Mouse (Mus musculus) splenic B cell, adult 2 months (primary cell): Measurements from ENCODE around the gene Gprc6a.
A peak's percentile ranks its signal among the peaks of the same experiment; 100 is the strongest.

Experiments used
- DNase-seq: peaks from one replicate; pipeline ENCODE4 v3.0.0-alpha.2; 2011; ENCODE audit warnings: low read depth, low spot score
- H3K27me3 ChIP-seq: 2 replicates; pipeline ENCODE4 v1.6.1; 2012; ENCODE audit warnings: mild to moderate bottlenecking, low read length, moderate library complexity, mixed read lengths; ENCODE audit not compliant: control insufficient read depth, poor library complexity, insufficient read depth, severe bottlenecking
- H3K36me3 ChIP-seq: 2 replicates; pipeline ENCODE4 v1.6.1; 2012; ENCODE audit warnings: mild to moderate bottlenecking, low read length, moderate library complexity, mixed read lengths; ENCODE audit not compliant: control insufficient read depth, poor library complexity, insufficient read depth, severe bottlenecking

Gprc6a gene

GRCm38 (mm10) chr10:51631411-51632136, at the start of gene Gprc6a:
Gene Gprc6a (minus strand): TSS chr10:51631461.
- Histone ChIP-seq H3K36me3 (no peaks in the 10 kb centered on the region), H3K27me3 (no peaks in the 10 kb centered on the region)
- no peak for DNase-seq

GRCm38 (mm10) chr10:51678251-51678639, 47.0 kb upstream of the Gprc6a start:
- H3K27me3 ChIP-seq: no peaks in the 10 kb centered on the region
- no peaks in the 10 kb centered on the region for H3K36me3 ChIP-seq
- no peak for DNase-seq

DNA sequence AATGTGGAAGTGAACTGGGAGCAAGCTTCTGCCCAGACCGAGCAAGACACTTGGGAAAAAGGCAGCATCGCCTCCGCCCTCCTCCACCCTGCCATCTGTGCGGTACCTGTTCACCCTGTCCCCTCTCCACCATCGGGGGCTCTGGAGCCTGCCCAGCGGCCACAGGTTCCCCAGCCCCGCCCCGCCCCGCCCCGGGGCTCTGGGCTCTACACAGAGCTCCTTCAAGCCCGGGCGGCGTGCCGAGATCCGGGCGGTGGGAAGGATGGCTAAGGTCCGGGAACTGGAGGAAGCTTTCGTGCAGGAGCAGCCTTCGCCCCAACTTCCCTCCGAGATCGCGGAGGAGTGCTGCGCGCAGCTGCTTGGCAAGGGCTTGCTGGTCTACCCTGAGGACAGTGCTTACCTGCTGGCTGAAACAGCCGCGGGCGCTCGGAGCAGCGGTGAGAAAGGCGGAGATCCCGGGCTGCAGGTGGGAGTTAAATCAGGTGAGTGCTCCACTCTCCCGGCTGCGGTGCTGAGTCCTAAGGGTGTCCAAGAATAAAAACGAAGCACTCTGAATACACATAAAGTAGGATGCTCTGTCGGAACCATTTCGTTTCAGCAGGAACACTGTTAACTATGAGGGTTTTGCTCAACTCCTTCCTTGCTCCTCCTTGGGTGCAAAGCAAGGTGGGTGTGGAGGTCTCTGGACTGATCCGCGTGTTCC, 46.4 kb upstream of the Gprc6a start, which contains the start of gene Rfx6:
TSS of gene Rfx6 (plus strand) at position 209 of the 703 bp plus-strand sequence.
- no peaks in the 10 kb centered on the region for H3K27me3 ChIP-seq
- no peaks in the 10 kb centered on the region for H3K36me3 ChIP-seq
- no peak for DNase-seq

- Histone ChIP-seq H3K36me3 (no peaks in the 10 kb centered on the region), H3K27me3 (no peaks in the 10 kb centered on the region)
- no peak for DNase-seq
These were observed 41.0 kb upstream of the Gprc6a start for GRCm38 (mm10) chr10:51672082-51672779.

GRCm38 (mm10) chr10:51671583-51671982, 40.3 kb upstream of the Gprc6a start:
- no peaks in the 10 kb centered on the region for H3K36me3 ChIP-seq
- DNase-seq: no peak
- no peaks in the 10 kb centered on the region for H3K27me3 ChIP-seq

DNA sequence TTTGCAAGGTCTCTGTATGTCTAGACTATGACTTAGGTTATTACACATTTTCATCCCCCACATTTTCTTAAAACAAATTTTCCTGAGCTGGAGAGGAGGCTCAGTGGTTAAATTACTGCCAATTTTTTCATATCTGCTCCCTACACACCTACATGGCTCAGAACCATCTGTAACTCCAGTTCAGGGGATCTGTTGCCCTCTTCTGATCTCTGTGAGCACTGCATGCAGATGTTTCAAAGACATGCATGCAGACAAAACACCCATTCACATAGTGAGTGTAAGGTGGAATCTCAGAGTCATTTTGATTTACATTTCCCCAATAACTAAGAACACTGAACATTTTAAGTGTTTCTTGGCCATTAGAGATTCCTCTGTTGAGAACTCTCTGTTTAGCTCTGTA, 38.1 kb upstream of the Gprc6a start:
- Histone ChIP-seq H3K27me3 (no peaks in the 10 kb centered on the region), H3K36me3 (no peaks in the 10 kb centered on the region)
- no peak for DNase-seq

DNA sequence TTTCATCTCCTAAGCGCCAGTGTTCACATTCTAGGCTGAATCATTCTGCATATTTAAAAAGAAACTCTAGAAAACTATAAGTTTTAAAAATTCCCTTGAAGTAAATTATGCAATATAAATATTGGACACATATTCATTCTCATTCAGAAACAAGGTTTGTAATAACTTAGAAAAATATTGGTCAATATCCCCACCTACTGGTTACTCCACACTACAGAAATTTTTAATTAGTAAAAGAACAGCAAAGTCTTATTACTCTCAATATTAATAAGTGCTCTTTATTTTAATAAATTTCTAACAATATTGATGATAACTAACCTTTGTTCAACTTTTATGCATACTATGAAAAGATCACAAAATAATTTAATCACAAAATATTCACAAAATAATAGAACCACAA, 26.1 kb upstream of the Gprc6a start:
- H3K36me3 ChIP-seq: no peaks in the 10 kb centered on the region
- peak; percentile 4 for DNase-seq
- no peaks in the 10 kb centered on the region for H3K27me3 ChIP-seq

DNA sequence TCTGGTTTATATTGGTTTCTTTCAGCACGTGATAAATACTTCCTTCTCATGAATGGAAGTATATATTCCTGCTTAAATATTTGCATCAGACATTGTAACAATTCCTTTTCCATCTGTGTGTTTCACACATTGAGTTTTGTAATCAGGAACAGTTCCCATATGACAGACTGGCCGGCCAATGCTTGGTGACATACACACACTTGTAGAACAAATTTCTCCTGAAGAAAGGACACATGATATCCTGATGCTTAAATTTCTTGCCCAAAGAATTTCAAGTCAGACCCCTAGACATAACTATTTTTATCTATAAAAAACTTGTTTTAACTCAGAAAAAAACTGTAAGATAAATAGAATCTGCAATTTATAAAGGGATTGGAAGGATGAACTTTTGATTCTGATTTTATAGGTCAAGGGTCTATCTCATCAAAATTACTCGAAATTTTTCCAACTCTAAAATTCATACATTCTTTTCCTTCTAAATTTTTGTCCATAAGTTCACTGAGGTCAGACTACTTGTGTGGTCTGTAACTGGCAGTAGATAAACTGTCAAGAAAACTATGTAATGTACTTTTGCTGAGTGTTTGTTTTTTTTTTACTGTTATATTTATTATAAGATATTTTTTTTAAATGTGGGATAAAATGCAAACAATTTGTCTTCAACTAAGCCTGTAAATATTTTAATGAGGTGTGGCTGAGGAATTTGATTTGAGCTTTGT, 18.4 kb upstream of the Gprc6a start:
- H3K36me3 ChIP-seq: no peaks in the 10 kb centered on the region

DNA sequence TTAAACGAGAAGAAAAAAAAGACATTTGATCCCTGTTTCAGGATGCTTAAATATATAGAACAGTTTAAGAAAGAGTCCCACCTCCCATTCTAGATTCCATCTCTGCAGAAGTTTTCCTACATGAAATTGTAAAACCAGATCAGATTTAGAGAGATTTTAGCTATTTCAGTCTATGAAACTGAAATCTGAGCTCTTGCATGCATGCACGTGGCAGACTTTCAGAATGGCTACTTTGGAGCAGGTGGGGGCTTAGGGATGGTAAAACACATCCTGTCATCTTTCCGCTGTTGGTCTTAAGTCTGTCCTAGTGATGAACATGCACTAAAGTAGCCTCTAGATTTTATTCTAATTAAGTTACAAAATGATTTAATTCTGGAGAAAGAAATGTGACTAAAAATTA, 10.1 kb downstream of the Gprc6a start:
- DNase-seq: no peak
- no peaks in the 10 kb centered on the region for H3K27me3 ChIP-seq

More for the DNA sequence above, 18.4 kb upstream of the Gprc6a start:
- no peak for DNase-seq
- no peaks in the 10 kb centered on the region for H3K27me3 ChIP-seq

DNA sequence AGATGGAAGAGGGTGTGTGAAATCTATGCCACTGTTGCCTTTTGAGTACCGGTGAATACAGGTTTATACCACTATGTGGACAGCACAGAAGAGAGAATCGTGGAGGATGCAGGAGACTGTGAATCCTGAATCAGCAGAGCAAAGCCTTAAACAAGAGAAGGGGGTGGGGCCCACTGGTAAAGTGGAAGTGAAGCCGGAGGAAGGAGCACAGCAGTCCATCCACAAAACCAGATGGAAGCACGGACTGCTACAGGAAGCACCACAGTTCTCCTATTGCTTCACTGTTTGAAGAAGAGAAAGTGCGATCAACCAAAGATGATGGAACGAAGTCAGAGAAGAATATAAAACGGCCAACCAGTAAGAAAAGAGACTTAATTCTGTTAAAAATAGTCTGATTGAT, 11.1 kb downstream of the Gprc6a start:
- no peak for DNase-seq
- Histone ChIP-seq H3K36me3 (no peaks in the 10 kb centered on the region), H3K27me3 (no peaks in the 10 kb centered on the region)

More for the DNA sequence above, 10.1 kb downstream of the Gprc6a start:
- no peaks in the 10 kb centered on the region for H3K36me3 ChIP-seq

DNA sequence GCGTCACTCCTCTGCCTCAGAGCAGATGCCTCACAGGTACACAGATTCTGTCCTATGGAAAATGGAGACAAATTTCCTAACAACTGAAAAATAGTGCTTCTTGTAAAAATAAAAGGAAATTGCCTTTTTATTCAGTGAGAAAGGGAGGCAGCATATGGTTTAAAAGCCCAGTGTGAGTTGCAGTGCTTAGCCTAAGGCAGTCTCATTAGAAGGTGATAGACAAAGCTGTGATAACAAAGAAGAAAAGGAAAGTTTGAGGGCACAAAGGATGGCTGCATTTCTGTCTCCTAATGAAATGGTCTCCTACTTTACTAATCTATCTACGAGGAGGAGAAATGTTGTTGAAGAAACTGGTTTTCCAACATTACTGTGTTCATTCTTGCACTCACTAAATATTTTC, 12.7 kb downstream of the Gprc6a start:
- Histone ChIP-seq H3K27me3 (no peaks in the 10 kb centered on the region), H3K36me3 (no peaks in the 10 kb centered on the region)
- DNase-seq: no peak

DNA sequence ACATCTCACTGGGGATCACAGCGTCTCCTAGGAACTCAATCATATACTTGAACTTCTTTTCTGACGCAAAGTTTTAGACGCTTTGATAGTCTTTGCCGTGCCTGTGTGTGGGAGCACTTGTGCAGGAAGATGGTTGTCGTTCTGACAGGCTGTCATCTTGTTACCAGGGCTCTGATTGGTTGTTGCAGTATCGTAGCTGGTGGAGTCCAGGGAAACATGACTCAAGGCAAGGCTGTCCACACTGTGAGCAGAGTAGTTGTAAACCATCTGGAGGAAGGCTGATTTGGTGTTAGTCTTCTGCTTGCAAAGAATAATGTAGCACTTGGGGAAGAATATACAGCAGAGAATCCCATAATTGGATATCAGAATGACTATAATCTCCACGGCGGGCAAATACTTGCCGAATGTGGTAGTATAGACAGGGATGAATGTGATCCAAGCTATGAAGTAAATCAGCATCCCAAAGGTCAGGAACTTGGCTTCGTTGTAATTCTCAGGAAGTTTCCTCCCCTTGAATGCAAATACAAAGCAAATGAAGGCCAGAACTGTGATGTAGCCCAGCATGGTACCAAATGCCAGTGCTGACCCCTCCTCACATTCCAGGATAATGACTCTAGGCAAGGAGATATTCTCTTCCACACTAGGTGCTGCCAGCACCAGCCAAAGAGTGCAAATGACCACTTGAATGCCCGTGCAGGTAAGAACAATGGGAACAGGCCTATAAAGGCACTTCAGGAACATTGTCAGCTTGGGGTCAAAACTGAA, 16.3 kb downstream of the Gprc6a start:
- H3K36me3 ChIP-seq: no peaks in the 10 kb centered on the region
- no peaks in the 10 kb centered on the region for H3K27me3 ChIP-seq
- no peak for DNase-seq

DNA sequence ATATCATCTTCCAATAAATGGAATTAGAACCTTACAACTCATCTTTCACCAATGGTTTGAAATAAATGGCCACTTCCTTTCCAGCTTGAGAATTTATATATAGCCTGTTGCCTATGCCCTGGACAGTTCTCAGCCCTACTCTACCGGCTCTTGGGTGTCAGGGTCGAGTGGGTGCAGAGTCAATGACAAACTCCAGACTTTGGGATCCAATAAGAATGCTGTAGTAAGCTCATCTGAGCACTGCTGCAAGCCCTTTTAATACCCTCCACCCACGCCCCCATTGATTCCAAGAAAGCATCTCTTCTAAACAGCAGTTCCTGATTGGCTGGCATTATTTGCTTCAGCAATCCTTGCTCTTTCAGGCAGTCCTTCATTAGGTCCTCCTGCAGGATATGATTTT, 17.8 kb downstream of the Gprc6a start:
- Histone ChIP-seq H3K36me3 (no peaks in the 10 kb centered on the region), H3K27me3 (no peaks in the 10 kb centered on the region)
- no peak for DNase-seq
